ENCODE assay signal across 8 mouse cellular contexts in the genomic region with DNA sequence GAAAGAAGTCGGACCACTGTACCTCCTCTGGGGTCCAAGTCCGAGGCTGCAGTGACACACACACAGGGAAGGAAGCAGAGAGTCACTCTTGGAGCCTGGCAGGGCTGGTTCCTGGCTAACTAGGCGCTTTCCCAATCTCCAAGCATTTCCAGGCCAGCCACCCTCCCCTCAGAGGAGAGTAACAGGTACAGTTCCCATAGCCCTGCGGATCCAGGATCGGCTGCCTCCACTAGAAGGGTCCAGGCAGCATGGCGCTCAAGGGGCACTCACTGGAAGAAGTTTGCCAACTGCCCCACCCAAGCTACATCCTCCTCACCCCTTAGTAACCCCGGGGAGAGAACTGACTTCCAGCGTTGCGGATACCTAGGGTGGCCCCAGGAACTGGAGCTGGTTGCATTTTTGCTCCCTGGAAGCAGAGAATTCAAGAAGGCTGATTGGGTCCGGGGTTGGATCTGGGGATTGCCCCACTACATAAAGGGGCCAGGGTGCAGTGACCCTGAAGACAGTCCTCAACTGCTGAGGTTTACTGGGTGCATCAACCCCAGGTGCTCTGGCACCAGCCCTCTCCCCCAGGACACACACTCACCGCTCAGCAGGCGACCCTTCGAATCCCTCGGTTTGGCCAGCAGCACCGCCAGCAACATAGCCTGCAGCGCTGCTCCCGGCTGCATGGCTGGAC. TPM values are rescaled to one million over a fixed set of nuclear protein-coding genes. Genes with fewer than 3 reads are reported as not detected.
DNase-seq lines count a peak whose midpoint lies in the region; ATAC-seq and TF ChIP-seq lines count a peak whose summit lies in the region.

No protein-coding gene starts in this region.

- peak overlapping the region; percentile 66 for H3K27ac ChIP-seq in gastrocnemius, adult 2 months
- H3K27ac ChIP-seq in forebrain, embryonic 14.5 days (ENCODE audit: low read depth, low read length): no peak overlapping the region
- H3K27ac ChIP-seq in intestine, embryonic 15.5 days: peak overlapping the region; percentile 54; the same call in 1 of the 2 replicates
- peak overlapping the region; percentile 42 for H3K27ac ChIP-seq in lung, embryonic 16.5 days (ENCODE audit: low read length)

- DNase-seq in gastrocnemius, adult 2 months: peak; percentile 22
- no peak for DNase-seq in gastrocnemius, postnatal 14 days
- peak; percentile 17 for DNase-seq in cerebellum, adult 11 months
- peak; percentile 12 for DNase-seq in forebrain, embryonic 14.5 days (ENCODE audit: low spot score)
- DNase-seq in ovary, postnatal 36 days (ENCODE audit: low spot score): peak; percentile 26
- DNase-seq in left cerebral cortex, postnatal 36 days (ENCODE audit: low spot score in 2 of 2): no peak

- intact Hi-C loops in gastrocnemius, adult 2 months (cut with DNase I): no loop called here
- intact Hi-C loops in gastrocnemius, postnatal 14 days (cut with DNase I; ENCODE audit: low total_unique reads): no loop called here
- intact Hi-C loops in left cerebral cortex, postnatal 36 days (cut with DNase I): no loop called here

- no peak for TF ChIP-seq CTCF in gastrocnemius, adult 2 months (IDR thresholded peaks at IDR 0.05)

- peak overlapping the region; percentile 75 for H3K4me3 ChIP-seq in gastrocnemius, adult 2 months
- peak overlapping the region; percentile 30 for H3K4me3 ChIP-seq in forebrain, embryonic 14.5 days (ENCODE audit: low read depth, low read length)
- peak overlapping the region; percentile 52 for H3K4me3 ChIP-seq in intestine, embryonic 15.5 days (replicated peaks)
- peak overlapping the region; percentile 69 for H3K4me3 ChIP-seq in lung, embryonic 16.5 days (ENCODE audit: low read length)

- no peaks in the 10 kb centered on the region for H3K27me3 ChIP-seq in forebrain, embryonic 14.5 days (replicated peaks; ENCODE audit: control insufficient read depth, insufficient read depth, low read length)
- no peaks in the 10 kb centered on the region for H3K27me3 ChIP-seq in intestine, embryonic 15.5 days (replicated peaks)
- no peaks in the 10 kb centered on the region for H3K27me3 ChIP-seq in lung, embryonic 16.5 days (ENCODE audit: control insufficient read depth, insufficient read depth, low read depth, low read length)

- H3K9me3 ChIP-seq in forebrain, embryonic 14.5 days (replicated peaks; ENCODE audit: control insufficient read depth, low read length): no peaks in the 10 kb centered on the region
- H3K9me3 ChIP-seq in intestine, embryonic 15.5 days: no peaks in the 10 kb centered on the region
- H3K9me3 ChIP-seq in lung, embryonic 16.5 days (ENCODE audit: control insufficient read depth, low read length): no peaks in the 10 kb centered on the region

- 2% methylated on average over 17 of the region's 17 CpGs for WGBS in forebrain, embryonic 14.5 days
- under 1% methylated on average over 17 of the region's 17 CpGs for WGBS in intestine, embryonic 15.5 days
- WGBS in lung, embryonic 16.5 days: under 1% methylated on average over 17 of the region's 17 CpGs

- H3K36me3 ChIP-seq in forebrain, embryonic 14.5 days (ENCODE audit: control insufficient read depth, insufficient read depth, low read length): no peaks in the 10 kb centered on the region
- H3K36me3 ChIP-seq in intestine, embryonic 15.5 days: no peaks in the 10 kb centered on the region
- no peaks in the 10 kb centered on the region for H3K36me3 ChIP-seq in lung, embryonic 16.5 days (ENCODE audit: control insufficient read depth, insufficient read depth, low read length)

- H3K4me2 ChIP-seq in forebrain, embryonic 14.5 days (ENCODE audit: low read length): peak overlapping the region; percentile 62
- H3K4me2 ChIP-seq in intestine, embryonic 15.5 days (replicated peaks): peak overlapping the region; percentile 98
- peak overlapping the region; percentile 98 for H3K4me2 ChIP-seq in lung, embryonic 16.5 days (ENCODE audit: low read depth, low read length)

- ATAC-seq in forebrain, embryonic 14.5 days: peak; percentile 40
- ATAC-seq in intestine, embryonic 15.5 days: peak; percentile 63
- peak; percentile 31 for ATAC-seq in lung, embryonic 16.5 days (ENCODE audit: low read depth)

- H3K9ac ChIP-seq in forebrain, embryonic 14.5 days (ENCODE audit: low read length): peak overlapping the region; percentile 37
- H3K9ac ChIP-seq in intestine, embryonic 15.5 days: peak overlapping the region; percentile 54
- H3K9ac ChIP-seq in lung, embryonic 16.5 days (ENCODE audit: low read length): peak overlapping the region; percentile 72

- peaks cover 5% of the 10 kb centered on the region for H3K4me1 ChIP-seq in forebrain, embryonic 14.5 days (ENCODE audit: control insufficient read depth, insufficient read depth, low read length)
- H3K4me1 ChIP-seq in intestine, embryonic 15.5 days (replicated peaks): peaks cover 15% of the 10 kb centered on the region; the same call in 1 of the 2 replicates
- peaks cover 13% of the 10 kb centered on the region; the same call in 1 of the 2 replicates for H3K4me1 ChIP-seq in lung, embryonic 16.5 days (replicated peaks; ENCODE audit: control insufficient read depth, insufficient read depth, low read length)

RNA-seq across cellular contexts. Expression of a gene that starts 0.5 kb away (rescaled TPM):
- 1 to 10 TPM in 1 of 2 experiments, under 1 TPM in 1; 0.94 to 2.1 TPM for total RNA-seq in gastrocnemius, adult 2 months (2021)
- total RNA-seq in gastrocnemius, postnatal 14 days (2021): 1 to 10 TPM; 2.3 to 3.5 TPM
- polyA plus RNA-seq in forebrain, embryonic 14.5 days (2014; fragmentation: Nextera tagmentation; extraction: Ambion mirVana): 1.7 and 2.1 TPM in 2 replicates
- polyA plus RNA-seq in intestine, embryonic 15.5 days (2015; fragmentation: Nextera tagmentation; extraction: Ambion mirVana): 3.7 and 4.3 TPM in 2 replicates
- polyA plus RNA-seq in lung, embryonic 16.5 days (2015; fragmentation: Nextera tagmentation; extraction: Ambion mirVana): 7.2 and 7.7 TPM in 2 replicates
- 1 to 10 TPM; 4.1 to 5.7 TPM for total RNA-seq in left cerebral cortex, postnatal 36 days (2021)

RNA-seq across cellular contexts. Expression of a gene that starts 15.7 kb away (rescaled TPM):
- total RNA-seq in gastrocnemius, adult 2 months (2021): not detected
- not detected for total RNA-seq in gastrocnemius, postnatal 14 days (2021)
- not detected in 2 replicates for polyA plus RNA-seq in forebrain, embryonic 14.5 days (2014; fragmentation: Nextera tagmentation; extraction: Ambion mirVana)
- not detected in 2 replicates for polyA plus RNA-seq in intestine, embryonic 15.5 days (2015; fragmentation: Nextera tagmentation; extraction: Ambion mirVana)
- polyA plus RNA-seq in lung, embryonic 16.5 days (2015; fragmentation: Nextera tagmentation; extraction: Ambion mirVana): 0.28 and 0.34 TPM in 2 replicates
- total RNA-seq in left cerebral cortex, postnatal 36 days (2021): not detected

RNA-seq across cellular contexts. Expression of a gene that starts 25.4 kb away (rescaled TPM):
- total RNA-seq in gastrocnemius, adult 2 months (2021): not detected
- not detected for total RNA-seq in gastrocnemius, postnatal 14 days (2021)
- polyA plus RNA-seq in forebrain, embryonic 14.5 days (2014; fragmentation: Nextera tagmentation; extraction: Ambion mirVana): 1.2 TPM in 2 replicates
- polyA plus RNA-seq in intestine, embryonic 15.5 days (2015; fragmentation: Nextera tagmentation; extraction: Ambion mirVana): not detected in 2 replicates
- polyA plus RNA-seq in lung, embryonic 16.5 days (2015; fragmentation: Nextera tagmentation; extraction: Ambion mirVana): 5.9 and 6.3 TPM in 2 replicates
- total RNA-seq in left cerebral cortex, postnatal 36 days (2021): not detected

Comparison
In these comparisons a context has a peak if more than half of its experiments do, and no peak if none do; other contexts are left out.
1. DNase-seq: peak in gastrocnemius, adult 2 months (single experiment), cerebellum, adult 11 months (single experiment), forebrain, embryonic 14.5 days (single experiment) and ovary, postnatal 36 days (single experiment); none in gastrocnemius, postnatal 14 days (single experiment) and left cerebral cortex, postnatal 36 days (0 of 2).
2. Peak in every context shown above with its lines, with median percentiles within 50 percentile points of each other: H3K4me3 ChIP-seq, ATAC-seq, H3K4me2 ChIP-seq and H3K9ac ChIP-seq.